Mouse (Mus musculus): Measurements from ENCODE around the gene Smyd2. TPM values are rescaled to one million over a fixed set of nuclear protein-coding genes. Genes with fewer than 3 reads are reported as not detected.

Gene Smyd2
- polyA plus RNA-seq, 1 experiment from 2014 or later, result 75.0 TPM

DNA sequence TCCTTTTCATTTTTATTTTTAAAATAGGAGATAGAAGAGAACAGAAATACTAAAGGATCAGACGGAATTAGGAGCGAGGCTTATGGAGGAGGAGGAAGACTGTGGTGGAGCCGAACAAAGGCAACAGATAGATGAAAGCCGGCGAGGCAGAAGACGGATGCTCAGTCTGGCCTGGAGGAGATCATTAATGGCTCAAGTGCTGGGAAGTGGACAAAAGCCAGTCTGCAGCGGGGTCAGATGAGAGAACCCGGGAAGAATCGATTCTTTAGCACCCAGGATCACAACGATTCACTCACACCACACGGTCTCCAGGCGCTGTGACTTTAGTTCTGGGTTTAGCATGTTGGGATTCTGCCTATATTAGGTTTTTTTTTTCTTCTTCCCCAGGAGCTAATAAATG is 10.0 kb upstream of the Smyd2 start:
- no peaks in the 10 kb centered on the region for H3K27me3 ChIP-seq
- H3K9ac ChIP-seq, result no peak overlapping the region
- H3K9me3 ChIP-seq, result no peaks in the 10 kb centered on the region
- H3K27ac ChIP-seq (replicated peaks), result no peak overlapping the region
- H3K4me2 ChIP-seq, result peak overlapping the region; percentile 38
- H3K4me1 ChIP-seq (replicated peaks), result no peaks in the 10 kb centered on the region
- H3K4me3 ChIP-seq, result no peak overlapping the region
- 27% methylated on average over 12 of the region's 12 CpGs for WGBS
- H3K36me3 ChIP-seq, result no peaks in the 10 kb centered on the region
- ATAC-seq (ENCODE audit: low FRiP score, low read depth), result no peak

DNA sequence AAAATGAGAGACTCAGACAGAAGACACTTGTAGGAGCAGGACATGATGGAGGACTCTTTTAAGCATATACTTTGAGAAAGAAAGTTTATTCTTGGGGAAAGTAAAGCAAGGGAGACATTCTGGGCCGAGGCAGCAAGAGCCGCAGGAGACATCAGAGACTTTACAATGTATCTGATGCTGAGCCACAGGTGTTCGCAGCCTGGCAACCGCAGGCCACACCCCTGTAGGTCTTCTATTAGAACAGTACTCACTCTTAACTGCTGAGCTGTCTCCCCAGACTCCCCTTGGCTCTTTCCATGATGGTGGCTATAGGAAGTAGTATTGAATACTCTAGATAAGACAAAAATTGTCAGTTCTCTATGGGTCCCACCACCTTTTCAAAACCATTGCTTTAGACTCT is 7.7 kb upstream of the Smyd2 start:
- Histone ChIP-seq H3K36me3 (no peaks in the 10 kb centered on the region), H3K27me3 (no peaks in the 10 kb centered on the region), H3K4me1 (replicated peaks) (no peaks in the 10 kb centered on the region), H3K9me3 (no peaks in the 10 kb centered on the region), H3K9ac (no peak overlapping the region), H3K27ac (replicated peaks) (no peak overlapping the region), H3K4me2 (no peak overlapping the region), H3K4me3 (no peak overlapping the region)
- WGBS, result 47% methylated on average over 4 of the region's 4 CpGs
- no peak for ATAC-seq (ENCODE audit: low FRiP score, low read depth)

DNA sequence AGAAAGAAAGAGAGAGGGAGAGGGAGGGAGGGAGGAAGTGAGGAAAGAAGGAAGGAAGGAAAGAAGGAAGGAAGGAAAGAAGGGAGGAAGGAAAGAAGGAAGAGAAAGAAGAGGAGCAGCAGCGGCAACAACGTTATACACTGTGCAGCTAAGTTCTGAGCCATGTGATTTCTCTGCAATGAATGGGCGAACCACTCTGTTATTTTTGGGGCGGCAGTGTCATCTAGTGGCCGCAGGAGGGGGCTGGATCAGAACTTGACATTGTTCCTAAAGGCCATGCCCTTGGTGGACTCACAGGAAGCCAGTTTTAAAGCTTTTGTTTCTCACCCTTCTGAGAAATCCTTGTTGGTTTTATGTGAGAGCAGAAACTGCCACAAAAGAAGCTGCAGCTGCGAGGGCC is 5.5 kb upstream of the Smyd2 start:
- H3K27me3 ChIP-seq, result no peaks in the 10 kb centered on the region; the same call in 1 of the 2 replicates
- H3K4me2 ChIP-seq, result no peak overlapping the region
- H3K9ac ChIP-seq, result no peak overlapping the region
- H3K27ac ChIP-seq (replicated peaks), result no peak overlapping the region
- 8% methylated on average over 6 of the region's 6 CpGs for WGBS
- H3K4me3 ChIP-seq, result no peak overlapping the region
- H3K9me3 ChIP-seq, result no peaks in the 10 kb centered on the region
- peak; percentile 73; the same call in 1 of the 2 replicates for ATAC-seq (ENCODE audit: low FRiP score, low read depth)
- peaks cover 6% of the 10 kb centered on the region for H3K4me1 ChIP-seq (replicated peaks)
- no peaks in the 10 kb centered on the region for H3K36me3 ChIP-seq

DNA sequence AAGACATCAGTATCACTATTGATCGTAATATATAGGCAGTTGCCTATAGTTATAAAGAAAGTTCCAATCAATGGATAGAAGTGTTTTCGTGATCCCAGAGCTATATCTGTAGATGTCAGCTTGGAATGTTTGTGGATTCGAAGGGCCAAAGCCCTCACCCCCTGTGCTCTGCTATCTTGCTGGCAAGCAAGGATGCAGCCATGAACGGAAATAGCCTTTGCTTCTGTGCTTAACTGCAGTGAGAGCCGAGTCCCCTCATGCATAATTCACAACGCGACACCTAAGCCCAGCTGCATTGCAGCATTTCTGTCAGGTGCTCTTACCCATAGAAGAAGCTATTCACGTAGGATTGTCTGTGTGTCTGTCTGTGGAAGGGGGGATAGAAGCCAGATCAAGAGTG is 4.1 kb upstream of the Smyd2 start:
- Histone ChIP-seq H3K36me3 (no peaks in the 10 kb centered on the region), H3K9me3 (no peaks in the 10 kb centered on the region), H3K4me1 (replicated peaks) (peaks cover 14% of the 10 kb centered on the region), H3K27me3 (no peaks in the 10 kb centered on the region; the same call in 1 of the 2 replicates), H3K27ac (replicated peaks) (no peak overlapping the region), H3K4me2 (no peak overlapping the region), H3K4me3 (no peak overlapping the region), H3K9ac (no peak overlapping the region)
- 57% methylated on average over 8 of the region's 8 CpGs for WGBS
- no peak for ATAC-seq (ENCODE audit: low FRiP score, low read depth)

DNA sequence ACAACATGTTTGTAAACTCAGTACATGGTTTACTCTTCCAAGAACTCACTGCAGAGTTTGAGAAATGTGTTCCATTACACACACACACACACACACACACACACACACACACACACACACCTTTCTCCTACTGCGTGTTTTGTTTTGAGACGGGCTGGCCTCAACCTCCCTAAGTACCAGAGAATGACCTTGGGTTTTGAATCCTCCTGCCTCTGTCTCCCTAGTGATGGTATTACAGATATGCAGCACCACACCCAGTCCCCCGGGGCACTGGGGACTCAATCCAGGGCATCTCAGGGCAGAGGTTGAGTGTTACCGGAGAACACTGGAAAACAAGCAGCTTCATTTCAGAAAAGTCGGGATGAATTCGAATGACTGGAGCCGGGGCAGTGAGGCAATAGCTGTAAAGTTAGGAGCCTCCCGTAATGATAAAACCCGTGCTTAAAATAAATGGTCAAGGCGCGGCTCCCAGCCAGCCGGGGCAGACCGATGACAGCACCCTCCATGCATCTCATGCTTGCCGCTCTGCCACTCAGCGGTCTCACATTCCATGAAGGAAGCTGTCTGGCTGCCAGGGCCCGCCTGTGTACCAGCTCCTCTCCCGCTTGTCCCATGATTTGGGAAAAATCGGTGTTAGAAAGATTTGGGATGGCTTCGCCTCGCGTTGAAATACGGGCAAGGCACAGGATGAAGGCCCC is 1.9 kb upstream of the Smyd2 start:
- Histone ChIP-seq H3K27me3 (no peaks in the 10 kb centered on the region; the same call in 1 of the 2 replicates), H3K27ac (replicated peaks) (no peak overlapping the region), H3K36me3 (no peaks in the 10 kb centered on the region), H3K4me2 (no peak overlapping the region), H3K4me3 (no peak overlapping the region), H3K4me1 (replicated peaks) (peaks cover 22% of the 10 kb centered on the region), H3K9ac (no peak overlapping the region), H3K9me3 (no peaks in the 10 kb centered on the region)
- ATAC-seq (ENCODE audit: low FRiP score, low read depth), result no peak
- WGBS, result 80% methylated on average over 22 of the region's 22 CpGs

DNA sequence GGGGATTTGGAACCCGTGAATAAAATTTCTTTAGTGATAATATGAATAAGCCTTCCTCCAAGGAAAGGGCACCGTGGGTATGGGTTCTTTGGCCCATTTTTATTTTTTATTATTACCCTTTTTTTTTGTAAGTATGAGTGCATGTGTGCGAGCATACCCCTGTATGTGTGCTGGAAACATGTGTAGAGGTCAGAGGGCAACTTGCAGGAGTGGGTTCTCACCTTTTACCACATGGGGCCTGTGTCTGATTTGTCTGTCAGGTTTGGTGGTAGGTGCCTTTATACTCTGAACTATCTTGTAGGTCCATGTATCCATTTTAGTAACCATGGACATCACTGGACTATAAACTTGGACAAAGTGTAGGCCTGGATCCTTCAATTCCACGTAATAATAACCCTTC is 994 bp upstream of the Smyd2 start:
- no peak for ATAC-seq (ENCODE audit: low FRiP score, low read depth)
- Histone ChIP-seq H3K27ac (replicated peaks) (no peak overlapping the region), H3K27me3 (no peaks in the 10 kb centered on the region; the same call in 1 of the 2 replicates), H3K4me2 (no peak overlapping the region; the same call in 1 of the 2 replicates), H3K36me3 (no peaks in the 10 kb centered on the region), H3K9me3 (no peaks in the 10 kb centered on the region), H3K4me1 (replicated peaks) (peaks cover 22% of the 10 kb centered on the region), H3K4me3 (no peak overlapping the region), H3K9ac (no peak overlapping the region)
- WGBS, result 82% methylated on average over 4 of the region's 4 CpGs

DNA sequence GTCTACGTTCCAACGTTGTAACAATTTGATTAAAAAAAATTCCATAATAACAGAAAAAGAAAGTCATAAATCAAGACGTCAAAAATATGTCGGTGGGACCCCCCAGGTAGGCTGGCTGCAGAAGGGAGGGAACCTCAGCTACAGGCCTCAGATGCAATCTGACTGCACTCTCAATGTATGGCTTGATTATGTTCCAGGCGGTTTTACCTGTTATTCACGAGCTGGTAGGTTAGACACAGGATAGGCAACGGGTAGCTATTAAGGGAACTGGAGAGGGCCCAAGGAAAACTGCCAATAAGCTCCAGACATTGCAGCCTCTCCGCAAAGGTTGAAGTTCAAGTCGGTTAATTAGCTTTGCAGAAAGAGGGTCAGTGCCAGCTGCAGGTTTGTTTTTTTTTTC is 558 bp upstream of the Smyd2 start:
- Histone ChIP-seq H3K36me3 (no peaks in the 10 kb centered on the region), H3K4me1 (replicated peaks) (peaks cover 22% of the 10 kb centered on the region), H3K4me3 (peak overlapping the region; percentile 83), H3K4me2 (peak overlapping the region; percentile 96), H3K9ac (peak overlapping the region; percentile 83), H3K27me3 (no peaks in the 10 kb centered on the region; the same call in 1 of the 2 replicates), H3K9me3 (no peaks in the 10 kb centered on the region), H3K27ac (replicated peaks) (no peak overlapping the region; the same call in 1 of the 2 replicates)
- 23% methylated on average over 9 of the region's 9 CpGs for WGBS
- no peak for ATAC-seq (ENCODE audit: low FRiP score, low read depth)

DNA sequence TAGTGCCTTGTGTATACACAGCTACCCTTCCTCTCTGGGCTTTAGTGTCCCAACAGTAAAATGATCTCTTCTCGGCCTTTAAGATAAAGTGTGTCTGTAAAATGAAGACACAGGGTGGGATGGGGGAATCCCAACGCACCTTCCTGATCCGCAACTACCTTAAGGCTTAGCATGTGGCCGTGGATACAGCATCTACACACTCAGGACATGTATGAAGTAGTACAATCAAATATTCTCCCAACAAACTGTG is 670 bp downstream of the Smyd2 start:
- H3K9me3 ChIP-seq, result no peaks in the 10 kb centered on the region
- WGBS, result 3% methylated on average over 4 of the region's 4 CpGs
- peaks cover 22% of the 10 kb centered on the region for H3K4me1 ChIP-seq (replicated peaks)
- peak overlapping the region; percentile 83 for H3K4me3 ChIP-seq
- peak; percentile 24; the same call in 1 of the 2 replicates for ATAC-seq (ENCODE audit: low FRiP score, low read depth)
- peak overlapping the region; percentile 96 for H3K4me2 ChIP-seq
- H3K27me3 ChIP-seq, result no peaks in the 10 kb centered on the region; the same call in 1 of the 2 replicates
- H3K36me3 ChIP-seq, result no peaks in the 10 kb centered on the region
- peak overlapping the region; percentile 46; the same call in 1 of the 2 replicates for H3K27ac ChIP-seq (replicated peaks)
- peak overlapping the region; percentile 83 for H3K9ac ChIP-seq

DNA sequence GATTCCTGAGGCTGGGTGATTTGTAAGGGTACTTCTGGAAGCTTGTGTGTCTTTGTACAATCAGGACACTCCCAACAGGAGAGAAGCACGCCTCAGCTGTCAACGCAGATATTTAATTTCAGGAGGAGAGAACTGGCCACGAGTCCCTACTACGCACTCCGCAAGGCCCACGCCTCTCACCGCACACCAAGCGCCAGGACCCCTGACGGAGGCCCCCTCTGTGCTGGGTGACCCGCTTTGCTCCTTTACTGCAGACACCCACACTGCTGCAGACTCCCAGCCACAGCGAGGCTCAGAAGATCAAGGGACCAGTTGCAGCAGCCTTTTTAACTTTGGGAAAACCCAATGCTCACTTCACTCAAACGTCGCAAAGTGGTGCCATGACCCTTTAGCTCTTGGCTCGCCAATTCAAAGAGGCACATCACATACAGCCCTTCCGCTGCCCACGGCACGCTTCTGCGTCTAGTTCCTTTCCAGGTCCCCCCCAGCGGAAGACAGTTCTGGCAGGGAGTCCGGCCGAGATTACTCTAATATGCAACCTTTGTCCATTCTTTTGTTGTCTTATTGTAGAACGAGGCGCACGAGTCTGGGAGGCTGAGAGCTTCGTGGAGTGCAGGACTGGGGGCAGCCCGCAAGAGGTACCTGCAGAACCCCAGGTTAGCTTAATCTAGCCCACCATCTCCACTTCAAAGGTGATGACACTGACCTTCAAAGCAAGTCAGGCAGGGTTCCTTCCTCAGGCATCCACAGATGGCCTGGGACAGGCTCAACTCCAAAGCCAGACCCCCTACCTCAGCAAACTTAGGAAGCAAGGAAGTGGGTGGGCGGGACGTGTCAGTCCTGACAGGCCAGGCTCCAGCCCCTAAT is 1.2 kb downstream of the Smyd2 start:
- peak; percentile 49; the same call in 1 of the 2 replicates for ATAC-seq (ENCODE audit: low FRiP score, low read depth)
- Histone ChIP-seq H3K27me3 (no peaks in the 10 kb centered on the region; the same call in 1 of the 2 replicates), H3K27ac (replicated peaks) (no peak overlapping the region), H3K4me2 (peak overlapping the region; percentile 96), H3K9me3 (no peaks in the 10 kb centered on the region), H3K9ac (peak overlapping the region; percentile 83), H3K36me3 (no peaks in the 10 kb centered on the region), H3K4me3 (peak overlapping the region; percentile 83), H3K4me1 (replicated peaks) (peaks cover 22% of the 10 kb centered on the region)
- 37% methylated on average over 28 of the region's 28 CpGs for WGBS

DNA sequence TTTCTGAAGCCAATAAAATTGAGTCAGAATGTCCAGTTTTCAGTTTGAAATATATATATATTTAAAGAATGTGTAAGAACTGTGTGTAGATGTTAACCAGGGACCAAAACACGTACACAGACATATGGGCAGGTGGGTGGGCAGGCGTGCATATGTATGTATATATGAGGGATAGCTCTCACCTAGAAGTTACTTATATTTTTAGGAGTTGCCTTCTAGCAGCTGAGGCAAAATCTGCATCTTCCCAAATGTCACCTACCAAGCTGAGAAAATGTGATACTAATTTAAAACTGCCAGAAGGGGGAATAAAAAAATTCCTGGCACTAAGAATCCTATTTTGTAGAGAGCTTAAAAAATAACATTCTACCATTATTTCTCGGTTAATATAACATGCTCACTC is 2.4 kb downstream of the Smyd2 start:
- Histone ChIP-seq H3K36me3 (no peaks in the 10 kb centered on the region), H3K9me3 (no peaks in the 10 kb centered on the region), H3K4me3 (no peak overlapping the region), H3K4me1 (replicated peaks) (peaks cover 22% of the 10 kb centered on the region), H3K9ac (no peak overlapping the region), H3K27ac (replicated peaks) (no peak overlapping the region), H3K4me2 (no peak overlapping the region), H3K27me3 (no peaks in the 10 kb centered on the region; the same call in 1 of the 2 replicates)
- 88% methylated on average over 3 of the region's 3 CpGs for WGBS
- no peak for ATAC-seq (ENCODE audit: low FRiP score, low read depth)

DNA sequence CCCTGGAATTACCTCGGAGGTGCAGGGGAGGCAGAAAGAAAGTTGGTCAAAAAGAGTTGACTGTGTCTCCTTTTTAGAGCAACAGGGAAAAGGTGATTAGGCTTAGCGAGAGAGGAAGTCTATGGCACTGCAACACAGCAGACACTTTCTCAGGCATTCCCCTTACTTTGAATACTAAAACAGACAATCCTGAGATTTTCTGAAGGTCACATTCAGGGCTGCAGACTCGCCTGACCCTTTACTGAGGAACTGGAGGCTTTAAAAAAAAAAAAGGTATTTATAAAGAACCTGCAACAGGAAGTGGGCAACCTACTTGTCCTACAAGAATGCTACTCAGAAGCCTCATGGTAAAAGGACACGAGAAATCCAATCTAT is 5.0 kb downstream of the Smyd2 start:
- Histone ChIP-seq H3K4me2 (no peak overlapping the region), H3K27me3 (no peaks in the 10 kb centered on the region), H3K4me1 (replicated peaks) (peaks cover 12% of the 10 kb centered on the region), H3K27ac (replicated peaks) (no peak overlapping the region), H3K9me3 (no peaks in the 10 kb centered on the region), H3K36me3 (no peaks in the 10 kb centered on the region), H3K4me3 (no peak overlapping the region), H3K9ac (no peak overlapping the region)
- WGBS, result 51% methylated on average over 4 of the region's 4 CpGs
- no peak for ATAC-seq (ENCODE audit: low FRiP score, low read depth)

DNA sequence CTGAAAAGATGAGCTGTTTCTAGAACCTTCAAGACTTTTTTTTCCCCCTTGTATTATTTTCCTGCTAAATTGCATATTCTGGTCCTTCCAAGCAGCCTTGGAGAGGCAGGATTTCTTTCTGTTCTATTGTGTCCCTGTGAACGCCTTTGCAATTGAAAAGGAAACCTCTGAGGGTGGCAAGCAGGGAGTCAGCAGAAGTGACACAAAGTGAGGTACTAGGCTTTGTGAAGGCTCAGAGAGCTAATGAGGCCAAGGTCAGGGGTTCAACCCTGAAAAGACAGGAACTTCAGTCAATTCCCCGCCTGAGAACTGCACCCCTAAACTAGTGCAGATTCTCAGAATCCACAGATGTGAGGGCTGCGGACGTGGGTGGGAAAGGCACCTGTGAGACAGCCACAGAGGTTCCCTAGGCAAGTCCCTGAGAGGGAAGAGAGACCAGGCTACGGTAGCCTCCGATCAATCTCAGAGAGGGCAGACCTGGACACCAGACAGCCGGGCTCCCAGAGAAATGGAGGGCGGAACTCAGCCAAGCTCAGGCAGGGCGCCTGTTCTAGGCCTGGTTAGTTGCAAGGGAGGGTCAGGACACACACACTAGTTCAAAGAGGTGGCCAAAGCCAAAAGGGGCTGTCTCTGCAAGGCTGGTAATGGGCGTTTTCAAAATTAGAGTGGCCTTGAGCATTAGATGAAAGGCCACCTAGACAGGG is 5.6 kb downstream of the Smyd2 start:
- no peaks in the 10 kb centered on the region for H3K9me3 ChIP-seq
- no peaks in the 10 kb centered on the region for H3K36me3 ChIP-seq
- no peak overlapping the region for H3K4me2 ChIP-seq
- no peak for ATAC-seq (ENCODE audit: low FRiP score, low read depth)
- H3K27ac ChIP-seq (replicated peaks), result no peak overlapping the region
- no peaks in the 10 kb centered on the region for H3K27me3 ChIP-seq
- H3K4me1 ChIP-seq (replicated peaks), result peaks cover 11% of the 10 kb centered on the region
- no peak overlapping the region for H3K4me3 ChIP-seq
- WGBS, result 36% methylated on average over 10 of the region's 10 CpGs
- H3K9ac ChIP-seq, result no peak overlapping the region

Data from hindbrain, embryonic 15.5 days (tissue).